Mouse (Mus musculus) kidney, adult 9 months (tissue): Measurements from ENCODE around the gene Sac3d1.

Experiments used
- DNase-seq: peaks from one replicate; pipeline ENCODE4 v3.0.0; 2022

Sac3d1 gene

DNA sequence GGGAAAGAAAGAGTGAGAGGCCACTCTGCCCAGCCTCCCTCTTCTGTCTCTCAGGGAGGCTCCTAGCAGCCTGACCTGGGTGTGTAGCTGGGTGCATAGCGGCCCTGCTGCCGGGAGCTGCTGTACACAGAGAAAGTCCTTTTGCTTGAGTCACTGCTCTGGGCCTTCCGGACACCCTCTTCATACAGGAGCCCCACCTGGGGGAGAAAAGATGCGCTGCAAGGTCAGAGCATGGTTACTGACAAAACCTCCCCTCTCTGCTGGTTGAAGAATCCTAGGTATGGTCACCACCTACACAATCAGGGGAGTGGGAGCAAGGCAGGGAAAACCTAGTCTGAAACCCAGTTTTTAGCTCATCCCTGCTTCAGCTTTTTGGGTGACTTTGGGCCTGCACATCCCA, 49.5 kb downstream of the Sac3d1 start:
- DNase-seq = no peak

GRCm38 (mm10) chr19:6067724-6068415, 50.6 kb downstream of the Sac3d1 start, which contains the start of gene Tm7sf2:
Gene Tm7sf2, minus strand, starts transcription at chr19:6068373.
- peak; percentile 95 for DNase-seq

DNA sequence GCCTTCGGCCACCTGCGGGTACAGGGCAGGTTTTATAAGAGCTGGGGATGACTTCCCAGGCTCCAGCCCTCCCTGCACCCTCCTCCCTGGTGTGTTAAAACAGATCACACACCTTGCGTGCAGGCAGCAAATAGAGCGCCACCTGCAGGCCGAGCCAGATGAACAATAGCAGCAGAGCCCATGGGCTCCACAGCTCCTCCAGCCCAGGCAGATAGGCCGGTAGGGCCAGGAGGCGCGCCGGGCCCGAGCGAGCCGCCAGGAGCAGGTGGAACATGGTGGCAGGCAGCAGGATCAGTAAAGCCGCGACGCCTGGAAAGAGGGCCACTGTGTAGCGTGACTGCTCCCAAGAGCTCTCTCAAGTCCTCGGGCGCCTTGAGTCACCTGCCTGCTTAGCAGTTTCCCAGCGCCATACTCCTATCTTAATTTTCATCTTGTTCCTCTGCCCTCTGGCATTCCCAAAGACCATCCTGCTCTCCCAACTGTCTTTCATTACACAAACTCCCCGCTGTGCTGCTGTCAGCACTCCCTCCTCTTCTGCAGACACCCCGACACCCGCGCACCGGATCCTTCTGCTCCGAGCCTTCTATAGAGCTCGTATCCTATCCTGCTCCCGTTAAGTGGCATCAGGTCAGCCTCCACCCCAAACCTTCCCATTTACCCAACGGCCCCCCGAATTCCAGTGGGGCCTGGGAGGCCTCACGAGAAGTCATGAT, 51.3 kb downstream of the Sac3d1 start:
- peak; percentile 87 for DNase-seq

- DNase-seq = no peak
Observed at GRCm38 (mm10) chr19:6066571-6066970, 51.9 kb downstream of the Sac3d1 start.
